Mouse (Mus musculus): ENCODE data around the gene Dph3.
"Not testable (repeated sequence)": the region's sequence is repeated elsewhere in the genome, so short reads cannot be mapped to it uniquely, and the experiment has no call there.

Dph3 gene

GRCm38 (mm10) chr14:32085486-32086201 lies at the start of gene Dph3:
Gene Dph3, minus strand, starts transcription at chr14:32085729.
- peak; percentile 94 to 95 for DNase-seq (ENCODE audit: low read depth in 2 of 2, low spot score in 2 of 2)

GRCm38 (mm10) chr14:32134293-32134692 lies 48.8 kb upstream of the Dph3 start:
- DNase-seq (ENCODE audit: low read depth in 2 of 2, low spot score in 2 of 2) = no peak

- DNase-seq (ENCODE audit: low read depth in 2 of 2, low spot score in 2 of 2) = no peak
Measured at GRCm38 (mm10) chr14:32131836-32132235, 46.3 kb upstream of the Dph3 start.

GRCm38 (mm10) chr14:32128409-32128808 lies 42.9 kb upstream of the Dph3 start:
- DNase-seq (ENCODE audit: low read depth in 2 of 2, low spot score in 2 of 2) = no peak

GRCm38 (mm10) chr14:32125256-32125655 lies 39.7 kb upstream of the Dph3 start:
- DNase-seq (ENCODE audit: low read depth in 2 of 2, low spot score in 2 of 2) = not testable (repeated sequence)

- no peak for DNase-seq (ENCODE audit: low read depth in 2 of 2, low spot score in 2 of 2)
Measured at GRCm38 (mm10) chr14:32124261-32124660, 38.7 kb upstream of the Dph3 start.

- peak; percentile 13 to 18 for DNase-seq (ENCODE audit: low read depth in 2 of 2, low spot score in 2 of 2)
Measured at GRCm38 (mm10) chr14:32121920-32122315, 36.4 kb upstream of the Dph3 start.

- no peak for DNase-seq (ENCODE audit: low read depth in 2 of 2, low spot score in 2 of 2)
Measured at GRCm38 (mm10) chr14:32120940-32121919, 35.7 kb upstream of the Dph3 start.

GRCm38 (mm10) chr14:32112124-32112523 lies 26.6 kb upstream of the Dph3 start:
- DNase-seq (ENCODE audit: low read depth in 2 of 2, low spot score in 2 of 2) = not testable (repeated sequence)

GRCm38 (mm10) chr14:32106911-32107310 lies 21.4 kb upstream of the Dph3 start:
- no peak for DNase-seq (ENCODE audit: low read depth in 2 of 2, low spot score in 2 of 2)

GRCm38 (mm10) chr14:32105663-32106062 lies 20.1 kb upstream of the Dph3 start:
- DNase-seq (ENCODE audit: low read depth in 2 of 2, low spot score in 2 of 2) = no peak

- DNase-seq (ENCODE audit: low read depth in 2 of 2, low spot score in 2 of 2) = no peak
Measured at GRCm38 (mm10) chr14:32103556-32103955, 18.0 kb upstream of the Dph3 start.

GRCm38 (mm10) chr14:32098951-32099350 lies 13.4 kb upstream of the Dph3 start:
- no peak for DNase-seq (ENCODE audit: low read depth in 2 of 2, low spot score in 2 of 2)

GRCm38 (mm10) chr14:32097691-32098090 lies 12.2 kb upstream of the Dph3 start:
- no peak for DNase-seq (ENCODE audit: low read depth in 2 of 2, low spot score in 2 of 2)

- no peak for DNase-seq (ENCODE audit: low read depth in 2 of 2, low spot score in 2 of 2)
Measured at GRCm38 (mm10) chr14:32096740-32097139, 11.2 kb upstream of the Dph3 start.

GRCm38 (mm10) chr14:32095646-32096045 lies 10.1 kb upstream of the Dph3 start:
- no peak for DNase-seq (ENCODE audit: low read depth in 2 of 2, low spot score in 2 of 2)

GRCm38 (mm10) chr14:32093500-32094117 lies 8.1 kb upstream of the Dph3 start:
- DNase-seq (ENCODE audit: low read depth in 2 of 2, low spot score in 2 of 2) = no peak

- DNase-seq (ENCODE audit: low read depth in 2 of 2, low spot score in 2 of 2) = no peak
Measured at GRCm38 (mm10) chr14:32093018-32093417, 7.5 kb upstream of the Dph3 start.

GRCm38 (mm10) chr14:32091704-32092103 lies 6.2 kb upstream of the Dph3 start:
- DNase-seq (ENCODE audit: low read depth in 2 of 2, low spot score in 2 of 2) = no peak

GRCm38 (mm10) chr14:32091124-32091523 lies 5.6 kb upstream of the Dph3 start:
- no peak for DNase-seq (ENCODE audit: low read depth in 2 of 2, low spot score in 2 of 2)

GRCm38 (mm10) chr14:32087584-32088248 lies 2.2 kb upstream of the Dph3 start:
- DNase-seq (ENCODE audit: low read depth in 2 of 2, low spot score in 2 of 2) = not testable (repeated sequence)
